Mouse (Mus musculus): ENCODE data around the gene Hist2h2be.

Hist2h2be gene

GRCm38 (mm10) chr3:96262979-96263550 is 42.1 kb downstream of the Hist2h2be start, which contains the start of gene Hist2h4:
TSS of gene Hist2h4 (minus strand) at chr3:96263311.
- DNase-seq = peak; percentile 96

GRCm38 (mm10) chr3:96263558-96264403 is 42.9 kb downstream of the Hist2h2be start:
- peak; percentile 65 for DNase-seq

GRCm38 (mm10) chr3:96264404-96264949 is 43.6 kb downstream of the Hist2h2be start:
- DNase-seq = no peak

GRCm38 (mm10) chr3:96266132-96266710 is 45.3 kb downstream of the Hist2h2be start:
- no peak for DNase-seq

- no peak for DNase-seq
Measured at GRCm38 (mm10) chr3:96267541-96267940, 46.6 kb downstream of the Hist2h2be start.

- DNase-seq = peak; percentile 90
Measured at GRCm38 (mm10) chr3:96268051-96268775, 47.3 kb downstream of the Hist2h2be start, which contains the start of gene Hist2h3b. TSS of gene Hist2h3b (plus strand) at chr3:96268654.

- peak; percentile 22 for DNase-seq
Measured at GRCm38 (mm10) chr3:96268776-96269378, 48.0 kb downstream of the Hist2h2be start.

GRCm38 (mm10) chr3:96269511-96270474 is 48.9 kb downstream of the Hist2h2be start, which contains the start of gene Hist2h2bb:
TSS of gene Hist2h2bb (plus strand) at chr3:96269752.
- peak; percentile 96 for DNase-seq
